Mouse (Mus musculus) embryonic facial prominence, embryonic 12.5 days (tissue): ENCODE measurements around the gene Ptk7. TPM values are rescaled to one million over a fixed set of nuclear protein-coding genes. Genes with fewer than 3 reads are reported as not detected.

Experiments
- ATAC-seq: fragments of 200-750 bp; cut with Nextera tagmentation; 2 replicates; pipeline ENCODE4 v1.8.0; 2017; ENCODE audit not compliant: insufficient number of reproducible peaks, insufficient read depth, low FRiP score, low TSS enrichment
- H3K27ac ChIP-seq: fragments of 300-500 bp; sonication (generic); 2 replicates; pipeline ENCODE4 v1.5.1; 2016; ENCODE audit warnings: mild to moderate bottlenecking
- H3K27me3 ChIP-seq: fragments of 300-500 bp; sonication (generic); 2 replicates; pipeline ENCODE4 v1.6.1; 2016; ENCODE audit warnings: mild to moderate bottlenecking, moderate library complexity
- H3K36me3 ChIP-seq: fragments of 300-500 bp; sonication (generic); 2 replicates; pipeline ENCODE4 v1.6.1; 2016; ENCODE audit warnings: mild to moderate bottlenecking
- H3K4me1 ChIP-seq: fragments of 300-500 bp; sonication (generic); 2 replicates; pipeline ENCODE4 v1.6.1; 2016
- H3K4me2 ChIP-seq: fragments of 300-500 bp; sonication (generic); replicated peaks from 2 replicates; pipeline ENCODE4 v1.6.1; 2016; ENCODE audit warnings: mild to moderate bottlenecking, moderate library complexity
- H3K4me3 ChIP-seq: fragments of 300-500 bp; sonication (generic); 2 replicates; pipeline ENCODE4 v1.5.1; 2016; ENCODE audit warnings: mild to moderate bottlenecking
- H3K9ac ChIP-seq: fragments of 300-500 bp; sonication (generic); 2 replicates; pipeline ENCODE4 v1.6.1; 2016; ENCODE audit warnings: mild to moderate bottlenecking, moderate library complexity
- H3K9me3 ChIP-seq: fragments of 300-500 bp; sonication (generic); 2 replicates; pipeline ENCODE4 v1.6.1; 2016; ENCODE audit warnings: mild to moderate bottlenecking, moderate library complexity
- WGBS: fragments of 180-500 bp; shearing (Covaris S2); methylation state at CpG from one replicate; pipeline ENCODE4 v1.1.7; 2016; 5-methylcytosine and 5-hydroxymethylcytosine counted together
- polyA plus RNA-seq: library from polyadenylated mRNA; unstranded; fragments of >200 nt; fragmentation: Nextera tagmentation; extraction: Ambion mirVana; gene quantifications from 2 replicates; pipeline ENCODE4 v1.2.1, GENCODE M21; 2016

Gene Ptk7
- polyA plus RNA-seq, 1 experiment from 2014 or later, result 134 TPM

DNA sequence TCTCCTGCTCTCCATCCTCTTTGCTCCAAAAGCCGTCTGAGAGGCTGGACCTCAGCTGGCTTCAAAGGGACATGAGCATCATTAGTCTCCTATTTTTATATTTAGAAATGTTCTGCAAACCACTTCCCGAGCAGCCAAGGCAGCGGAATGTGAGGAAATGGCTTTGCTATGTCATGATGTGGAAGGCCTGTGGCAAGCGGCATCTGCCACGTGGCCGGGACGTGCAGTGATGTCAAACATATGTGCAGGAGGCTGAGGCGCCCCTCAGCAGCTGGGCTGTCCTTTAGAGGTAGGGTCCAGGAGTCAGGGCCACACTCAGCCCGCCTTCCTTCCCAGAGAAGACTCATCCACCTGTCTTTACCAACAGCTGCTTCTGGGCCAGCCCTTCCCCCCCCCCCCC lies 27.1 kb downstream of the Ptk7 start:
- 0 out of 2 replicates have a peak, but pooled peaks cover 5% of the 10 kb centered on the region for H3K36me3 ChIP-seq
- H3K4me3 ChIP-seq, result no peak overlapping the region
- H3K4me2 ChIP-seq, result no peak overlapping the region
- 0 out of 2 replicates have a peak, but pooled peaks have one; percentile 45 for ATAC-seq
- H3K27me3 ChIP-seq, result no peaks in the 10 kb centered on the region
- no peak overlapping the region for H3K9ac ChIP-seq
- H3K27ac ChIP-seq, result peak overlapping the region; percentile 50; the same call in 1 of the 2 replicates
- H3K4me1 ChIP-seq, result peaks cover 26% of the 10 kb centered on the region
- no peaks in the 10 kb centered on the region for H3K9me3 ChIP-seq
- WGBS, result 56% methylated on average over 9 of the region's 9 CpGs

GRCm38 (mm10) chr17:46600569-46600968 lies 28.7 kb downstream of the Ptk7 start:
- Histone ChIP-seq H3K4me1 (peaks cover 25% of the 10 kb centered on the region), H3K9ac (no peak overlapping the region), H3K27ac (no peak overlapping the region), H3K4me3 (no peak overlapping the region), H3K36me3 (0 out of 2 replicates have a peak, but pooled peaks cover 5% of the 10 kb centered on the region), H3K27me3 (no peaks in the 10 kb centered on the region), H3K4me2 (no peak overlapping the region), H3K9me3 (no peaks in the 10 kb centered on the region)
- no peak for ATAC-seq
- 96% methylated on average over 2 of the region's 2 CpGs for WGBS

DNA sequence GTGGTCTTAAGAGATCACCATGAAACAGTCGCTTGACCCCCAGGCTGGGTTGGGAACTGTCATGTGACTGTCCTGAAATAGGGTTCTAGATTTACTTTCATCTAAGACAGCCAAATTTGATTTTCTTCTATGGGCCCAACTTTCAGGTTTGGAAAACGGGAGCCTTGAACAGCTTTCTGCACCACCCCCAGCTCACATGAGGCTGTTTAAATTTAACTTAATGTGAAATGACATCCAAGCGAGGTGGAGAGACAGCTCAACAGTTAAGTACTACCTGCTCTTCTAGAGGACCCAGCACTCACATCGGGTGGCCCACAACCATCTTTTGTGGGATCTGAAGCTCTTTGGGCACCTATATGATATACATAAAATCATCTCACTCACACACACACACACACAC lies 30.3 kb downstream of the Ptk7 start:
- 80% methylated on average over 4 of the region's 4 CpGs for WGBS
- no peaks in the 10 kb centered on the region for H3K27me3 ChIP-seq
- H3K36me3 ChIP-seq, result 0 out of 2 replicates have a peak, but pooled peaks cover 5% of the 10 kb centered on the region
- H3K4me2 ChIP-seq, result no peak overlapping the region
- no peak overlapping the region for H3K27ac ChIP-seq
- no peak overlapping the region for H3K4me3 ChIP-seq
- H3K9ac ChIP-seq, result no peak overlapping the region
- no peaks in the 10 kb centered on the region for H3K9me3 ChIP-seq
- peaks cover 27% of the 10 kb centered on the region for H3K4me1 ChIP-seq
- ATAC-seq, result no peak

GRCm38 (mm10) chr17:46597956-46598355 lies 31.3 kb downstream of the Ptk7 start:
- ATAC-seq, result no peak
- 0 out of 2 replicates have a peak, but pooled peaks cover 5% of the 10 kb centered on the region for H3K36me3 ChIP-seq

DNA sequence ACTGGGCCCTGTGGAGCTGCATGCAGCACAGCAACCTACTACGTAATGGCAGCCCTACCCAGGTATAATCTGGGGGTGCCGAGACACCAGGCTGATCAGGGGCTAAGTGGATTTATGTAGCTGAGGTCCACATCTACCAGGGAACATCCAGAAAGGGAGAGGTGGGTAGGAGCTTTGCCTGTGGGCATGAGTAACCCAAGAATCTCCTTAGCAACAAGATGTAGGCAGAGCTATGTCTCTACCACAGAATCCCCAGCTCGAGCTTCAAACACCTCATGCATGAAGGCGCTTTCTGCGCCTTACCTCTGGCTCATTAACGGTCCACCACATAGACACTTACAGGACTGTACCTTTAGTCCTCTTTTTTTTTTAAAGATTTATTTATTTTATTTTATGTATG lies 34.0 kb downstream of the Ptk7 start:
- no peaks in the 10 kb centered on the region for H3K9me3 ChIP-seq
- H3K27me3 ChIP-seq, result no peaks in the 10 kb centered on the region
- peak overlapping the region; percentile 87 for H3K27ac ChIP-seq
- H3K4me1 ChIP-seq, result peaks cover 16% of the 10 kb centered on the region
- H3K4me3 ChIP-seq, result no peak overlapping the region
- no peak for ATAC-seq
- 75% methylated on average over 6 of the region's 6 CpGs for WGBS
- H3K9ac ChIP-seq, result 0 out of 2 replicates have a peak overlapping the region, but pooled peaks have one; percentile 17
- peak overlapping the region; percentile 23; the same call in 1 of the 2 replicates for H3K4me2 ChIP-seq
- peaks cover 18% of the 10 kb centered on the region for H3K36me3 ChIP-seq

More at GRCm38 (mm10) chr17:46597956-46598355, 31.3 kb downstream of the Ptk7 start:
- H3K4me1 ChIP-seq, result peaks cover 27% of the 10 kb centered on the region
- no peaks in the 10 kb centered on the region for H3K9me3 ChIP-seq
- H3K9ac ChIP-seq, result no peak overlapping the region
- H3K27me3 ChIP-seq, result no peaks in the 10 kb centered on the region
- H3K4me2 ChIP-seq, result no peak overlapping the region
- H3K27ac ChIP-seq, result no peak overlapping the region
- no peak overlapping the region for H3K4me3 ChIP-seq
- WGBS, result 93% methylated on average over 11 of the region's 11 CpGs

DNA sequence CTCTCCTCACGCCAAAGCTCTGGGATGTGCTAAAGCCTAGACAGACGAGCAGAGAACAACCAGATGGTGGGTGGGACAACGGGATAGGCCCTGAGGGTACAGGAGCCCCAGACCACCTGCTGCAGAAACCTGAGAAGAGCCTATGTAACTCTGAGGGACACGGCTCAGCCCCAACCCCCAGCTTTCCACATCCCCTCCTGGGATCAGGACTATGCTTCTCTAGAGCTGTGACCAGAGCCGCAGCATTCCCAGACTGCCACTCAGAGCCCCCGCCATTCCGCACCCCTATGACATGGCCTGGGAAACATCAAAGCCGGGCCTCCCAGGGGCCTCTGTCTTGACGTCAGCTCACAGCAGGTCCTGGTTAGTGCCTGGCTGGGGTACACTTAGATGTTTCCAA lies 34.7 kb downstream of the Ptk7 start:
- no peaks in the 10 kb centered on the region for H3K9me3 ChIP-seq
- no peak overlapping the region for H3K4me3 ChIP-seq
- peaks cover 25% of the 10 kb centered on the region for H3K36me3 ChIP-seq
- 7% methylated on average over 9 of the region's 9 CpGs for WGBS
- peak overlapping the region; percentile 23; the same call in 1 of the 2 replicates for H3K4me2 ChIP-seq
- H3K27ac ChIP-seq, result peak overlapping the region; percentile 87
- H3K9ac ChIP-seq, result peak overlapping the region; percentile 17; the same call in 1 of the 2 replicates
- H3K4me1 ChIP-seq, result peaks cover 16% of the 10 kb centered on the region
- peak; percentile 80 for ATAC-seq
- no peaks in the 10 kb centered on the region for H3K27me3 ChIP-seq

DNA sequence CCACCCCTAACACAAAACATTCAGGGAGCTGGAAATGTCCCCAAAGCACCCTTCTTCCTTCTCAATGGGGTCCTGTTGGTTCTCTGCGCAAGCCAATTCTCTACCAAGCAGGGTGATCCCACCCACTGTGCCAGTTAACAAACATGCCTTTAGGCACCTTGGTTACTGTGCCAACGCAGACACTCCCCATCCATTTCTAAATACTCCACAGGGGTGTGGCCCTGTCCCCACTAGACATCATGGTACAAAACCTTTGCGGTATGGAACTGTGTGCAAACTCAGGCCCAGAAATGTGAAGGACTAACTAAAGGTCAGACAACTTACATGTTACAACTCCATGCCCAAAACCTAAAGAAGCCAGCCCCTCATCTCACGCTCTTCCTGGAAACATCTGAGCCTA lies 36.2 kb downstream of the Ptk7 start:
- H3K27ac ChIP-seq, result 0 out of 2 replicates have a peak overlapping the region, but pooled peaks have one; percentile 5

DNA sequence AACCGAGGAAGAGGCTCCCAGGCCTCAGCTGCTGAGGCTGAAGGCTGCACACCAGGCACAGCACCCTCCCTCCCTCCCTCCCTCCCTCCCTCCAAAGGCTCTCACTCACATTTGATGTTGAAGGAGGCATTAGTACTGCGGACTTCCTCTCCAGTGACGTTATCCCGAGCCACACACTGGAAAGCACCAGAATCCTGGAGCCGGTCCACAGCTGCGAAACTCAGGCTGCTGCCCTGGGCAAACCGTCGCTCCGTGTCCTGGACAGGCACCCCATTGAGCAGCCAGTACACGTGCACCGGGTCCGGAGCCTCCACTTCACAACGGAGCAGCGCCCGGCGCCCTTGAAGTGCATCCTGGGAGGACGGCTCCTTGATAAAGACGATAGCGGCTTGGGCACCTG lies 37.9 kb downstream of the Ptk7 start:
- ATAC-seq, result no peak
- Histone ChIP-seq H3K4me2 (no peak overlapping the region), H3K9ac (no peak overlapping the region), H3K4me1 (peaks cover 16% of the 10 kb centered on the region), H3K36me3 (peaks cover 51% of the 10 kb centered on the region), H3K27me3 (no peaks in the 10 kb centered on the region), H3K27ac (no peak overlapping the region), H3K9me3 (no peaks in the 10 kb centered on the region), H3K4me3 (no peak overlapping the region)
- WGBS, result 85% methylated on average over 19 of the region's 19 CpGs

More for the DNA sequence above, 36.2 kb downstream of the Ptk7 start:
- Histone ChIP-seq H3K27me3 (no peaks in the 10 kb centered on the region), H3K9me3 (no peaks in the 10 kb centered on the region), H3K4me3 (no peak overlapping the region), H3K4me1 (peaks cover 16% of the 10 kb centered on the region), H3K36me3 (peaks cover 40% of the 10 kb centered on the region), H3K9ac (no peak overlapping the region), H3K4me2 (no peak overlapping the region)
- no peak for ATAC-seq
- 92% methylated on average over 4 of the region's 4 CpGs for WGBS

GRCm38 (mm10) chr17:46590439-46590838 lies 38.9 kb downstream of the Ptk7 start:
- 89% methylated on average over 7 of the region's 7 CpGs for WGBS
- H3K36me3 ChIP-seq, result peaks cover 61% of the 10 kb centered on the region
- ATAC-seq, result no peak

GRCm38 (mm10) chr17:46589635-46590314 lies 39.5 kb downstream of the Ptk7 start:
- Histone ChIP-seq H3K9me3 (no peaks in the 10 kb centered on the region), H3K27me3 (no peaks in the 10 kb centered on the region), H3K36me3 (peaks cover 67% of the 10 kb centered on the region), H3K27ac (no peak overlapping the region), H3K4me3 (no peak overlapping the region), H3K4me2 (no peak overlapping the region), H3K9ac (no peak overlapping the region), H3K4me1 (peaks cover 6% of the 10 kb centered on the region)
- ATAC-seq, result no peak
- 89% methylated on average over 16 of the region's 16 CpGs for whole genome bisulfite sequencing

More at GRCm38 (mm10) chr17:46590439-46590838, 38.9 kb downstream of the Ptk7 start:
- Histone ChIP-seq H3K9me3 (no peaks in the 10 kb centered on the region), H3K4me1 (peaks cover 13% of the 10 kb centered on the region), H3K4me3 (no peak overlapping the region), H3K9ac (no peak overlapping the region), H3K27ac (no peak overlapping the region), H3K27me3 (no peaks in the 10 kb centered on the region), H3K4me2 (no peak overlapping the region)

- Histone ChIP-seq H3K27ac (no peak overlapping the region), H3K4me2 (no peak overlapping the region), H3K4me1 (no peaks in the 10 kb centered on the region; the same call in 1 of the 2 replicates), H3K27me3 (no peaks in the 10 kb centered on the region), H3K36me3 (peaks cover 68% of the 10 kb centered on the region), H3K9me3 (no peaks in the 10 kb centered on the region), H3K9ac (no peak overlapping the region), H3K4me3 (no peak overlapping the region)
- no peak for ATAC-seq
- 91% methylated on average over 6 of the region's 6 CpGs for whole genome bisulfite sequencing
These were observed 40.4 kb downstream of the Ptk7 start for GRCm38 (mm10) chr17:46588913-46589312.

- Histone ChIP-seq H3K4me3 (no peak overlapping the region), H3K27ac (no peak overlapping the region), H3K27me3 (no peaks in the 10 kb centered on the region), H3K9ac (no peak overlapping the region), H3K4me1 (no peaks in the 10 kb centered on the region; the same call in 1 of the 2 replicates), H3K4me2 (no peak overlapping the region), H3K36me3 (peaks cover 68% of the 10 kb centered on the region), H3K9me3 (no peaks in the 10 kb centered on the region)
- ATAC-seq, result no peak
- 84% methylated on average over 9 of the region's 9 CpGs for WGBS
These were observed 41.1 kb downstream of the Ptk7 start for GRCm38 (mm10) chr17:46588173-46588572.
